Comparison of ENCODE assay signal across 31 mouse cellular contexts in genomic region chr11:6987995-6988394, GRCm38 (mm10).
DNase-seq lines count a peak whose midpoint lies in the region; ATAC-seq and TF ChIP-seq lines count a peak whose summit lies in the region.
"Had no signal": no experiment of that assay in that cellular context is flagged by ENCODE, and none has a peak within 500 bp of the region (broad histone marks: within the 10 kb centered on the region; RNA-seq: fewer than 3 reads in every experiment).

No protein-coding gene starts in this region.

- H3K4me2 ChIP-seq in midbrain, postnatal 0 days (ENCODE audit: low read depth, low read length, poor library complexity, severe bottlenecking) = no peak overlapping the region
- no peak overlapping the region for H3K4me2 ChIP-seq in midbrain, embryonic 16.5 days (ENCODE audit: low read length)
- H3K4me2 ChIP-seq: embryonic facial prominence, embryonic 13.5 days; heart, embryonic 13.5 days; hindbrain, embryonic 13.5 days; kidney, embryonic 15.5 days; limb, embryonic 13.5 days; liver, embryonic 11.5 days; neural tube, embryonic 13.5 days had no signal

- DNase-seq in cerebellum, postnatal 4 days (ENCODE audit: low spot score in 2 of 2) = no peak
- DNase-seq in heart, embryonic 10.5 days (ENCODE audit: low spot score) = peak; percentile 17
- DNase-seq in heart, postnatal 10 days = no peak
- peak; percentile 33 for DNase-seq in midbrain, postnatal 0 days (ENCODE audit: low spot score)
- DNase-seq in lung, postnatal 14 days = no peak
- no peak for DNase-seq in limb, embryonic 10.5 days (ENCODE audit: low spot score)
- DNase-seq: adrenal gland, adult 8-10 months; embryo, embryonic 11 days; gastrocnemius, adult 2 months; gastrocnemius, postnatal 36 days; heart, adult 2 months; heart, postnatal 14 days; kidney, adult 18-20 months; kidney, postnatal 25 days; lung, postnatal 4 days; thymus, adult 2 months; thymus, postnatal 36 days had no signal

- TF ChIP-seq CTCF in midbrain, postnatal 0 days (IDR thresholded peaks at IDR 0.05) = no peak

- no peaks in the 10 kb centered on the region for H3K9me3 ChIP-seq in heart, embryonic 10.5 days
- H3K9me3 ChIP-seq in midbrain, postnatal 0 days (ENCODE audit: low read length) = no peaks in the 10 kb centered on the region
- H3K9me3 ChIP-seq in midbrain, embryonic 16.5 days (replicated peaks; ENCODE audit: control insufficient read depth, low read length, poor library complexity, severe bottlenecking) = no peaks in the 10 kb centered on the region
- no peaks in the 10 kb centered on the region for H3K9me3 ChIP-seq in limb, embryonic 10.5 days (replicated peaks)
- H3K9me3 ChIP-seq: embryonic facial prominence, embryonic 13.5 days; heart, embryonic 13.5 days; hindbrain, embryonic 13.5 days; kidney, embryonic 15.5 days; limb, embryonic 13.5 days; neural tube, embryonic 13.5 days had no signal

- no peak overlapping the region for H3K4me3 ChIP-seq in heart, embryonic 10.5 days
- H3K4me3 ChIP-seq in midbrain, postnatal 0 days (ENCODE audit: low read depth, low read length) = no peak overlapping the region
- H3K4me3 ChIP-seq in midbrain, embryonic 16.5 days (ENCODE audit: low read depth, low read length) = no peak overlapping the region
- no peak overlapping the region for H3K4me3 ChIP-seq in limb, embryonic 10.5 days
- H3K4me3 ChIP-seq: embryonic facial prominence, embryonic 13.5 days; erythroblast, embryonic 14.5 days; gastrocnemius, adult 2 months; heart, adult 2 months; heart, embryonic 13.5 days; hindbrain, embryonic 13.5 days; kidney, embryonic 15.5 days; limb, embryonic 13.5 days; megakaryocyte, embryonic 14.5 days; neural tube, embryonic 13.5 days had no signal

- intact Hi-C loops in heart, postnatal 10 days (cut with DNase I) = no loop called here

- no peak overlapping the region for H3K27ac ChIP-seq in heart, embryonic 10.5 days
- H3K27ac ChIP-seq in midbrain, postnatal 0 days (ENCODE audit: low read depth, low read length) = no peak overlapping the region
- H3K27ac ChIP-seq in midbrain, embryonic 16.5 days (ENCODE audit: low read length) = no peak overlapping the region
- H3K27ac ChIP-seq in limb, embryonic 10.5 days = no peak overlapping the region
- H3K27ac ChIP-seq: embryonic facial prominence, embryonic 13.5 days; gastrocnemius, adult 2 months; heart, adult 2 months; heart, embryonic 13.5 days; hindbrain, embryonic 13.5 days; kidney, embryonic 15.5 days; limb, embryonic 13.5 days; neural tube, embryonic 13.5 days had no signal

- 65% methylated on average over 2 of the region's 2 CpGs for WGBS in heart, embryonic 10.5 days
- 40% methylated on average over 2 of the region's 2 CpGs for WGBS in midbrain, postnatal 0 days
- 35% methylated on average over 2 of the region's 2 CpGs for WGBS in midbrain, embryonic 16.5 days
- WGBS in limb, embryonic 10.5 days = 66% methylated on average over 2 of the region's 2 CpGs

- peak; percentile 58; the same call in 1 of the 2 replicates for ATAC-seq in cerebellum, adult (ENCODE audit: insufficient number of reproducible peaks, low FRiP score, low TSS enrichment)
- no peak for ATAC-seq in midbrain, postnatal 0 days (ENCODE audit: low FRiP score)
- ATAC-seq in midbrain, embryonic 16.5 days = no peak
- ATAC-seq: activated CD4-positive, CD25-positive, alpha-beta regulatory T cell, adult 4 months; forebrain, embryonic 16.5 days; inflammation-experienced regulatory T-cells, adult 6 months had no signal

- no peak overlapping the region for H3K9ac ChIP-seq in midbrain, postnatal 0 days (replicated peaks; ENCODE audit: low read length, poor library complexity, severe bottlenecking)
- no peak overlapping the region for H3K9ac ChIP-seq in midbrain, embryonic 16.5 days (ENCODE audit: low read depth, low read length)
- H3K9ac ChIP-seq: embryonic facial prominence, embryonic 13.5 days; heart, embryonic 13.5 days; hindbrain, embryonic 13.5 days; kidney, embryonic 15.5 days; limb, embryonic 13.5 days; neural tube, embryonic 13.5 days had no signal

- H3K36me3 ChIP-seq in heart, embryonic 10.5 days = no peaks in the 10 kb centered on the region
- H3K36me3 ChIP-seq in midbrain, postnatal 0 days (ENCODE audit: insufficient read depth, low read length) = no peaks in the 10 kb centered on the region
- H3K36me3 ChIP-seq in midbrain, embryonic 16.5 days (ENCODE audit: control insufficient read depth, insufficient read depth, low read length) = no peaks in the 10 kb centered on the region
- H3K36me3 ChIP-seq in limb, embryonic 10.5 days = no peaks in the 10 kb centered on the region
- H3K36me3 ChIP-seq: embryonic facial prominence, embryonic 13.5 days; heart, embryonic 13.5 days; hindbrain, embryonic 13.5 days; kidney, embryonic 15.5 days; limb, embryonic 13.5 days; neural tube, embryonic 13.5 days had no signal

- peaks cover 10% of the 10 kb centered on the region; the same call in 1 of the 2 replicates for H3K4me1 ChIP-seq in heart, embryonic 10.5 days
- H3K4me1 ChIP-seq in midbrain, postnatal 0 days (ENCODE audit: insufficient read depth, low read length) = no peaks in the 10 kb centered on the region
- peaks cover 3% of the 10 kb centered on the region; the same call in 1 of the 2 replicates for H3K4me1 ChIP-seq in midbrain, embryonic 16.5 days (ENCODE audit: control insufficient read depth, insufficient read depth, low read length)
- peaks cover 13% of the 10 kb centered on the region for H3K4me1 ChIP-seq in limb, embryonic 10.5 days
- H3K4me1 ChIP-seq: heart, embryonic 13.5 days; hindbrain, embryonic 13.5 days; limb, embryonic 13.5 days; megakaryocyte, embryonic 14.5 days had no signal

- no peaks in the 10 kb centered on the region for H3K27me3 ChIP-seq in heart, embryonic 10.5 days (ENCODE audit: insufficient read depth, poor library complexity, severe bottlenecking)
- H3K27me3 ChIP-seq in midbrain, postnatal 0 days (ENCODE audit: insufficient read depth, low read length) = no peaks in the 10 kb centered on the region
- no peaks in the 10 kb centered on the region for H3K27me3 ChIP-seq in midbrain, embryonic 16.5 days (ENCODE audit: control insufficient read depth, insufficient read depth, low read depth, low read length)
- no peaks in the 10 kb centered on the region for H3K27me3 ChIP-seq in limb, embryonic 10.5 days (ENCODE audit: low read depth, poor library complexity, severe bottlenecking)
- H3K27me3 ChIP-seq: embryonic facial prominence, embryonic 13.5 days; heart, embryonic 13.5 days; hindbrain, embryonic 13.5 days; kidney, embryonic 15.5 days; limb, embryonic 13.5 days; megakaryocyte, embryonic 14.5 days; neural tube, embryonic 13.5 days had no signal

Comparison
In these comparisons a context has a peak if more than half of its experiments do, and no peak if none do; other contexts are left out.
1. DNase-seq: peak in heart, embryonic 10.5 days (single experiment) and midbrain, postnatal 0 days (single experiment); none in cerebellum, postnatal 4 days (0 of 2), heart, postnatal 10 days (0 of 2), lung, postnatal 14 days (single experiment) and limb, embryonic 10.5 days (single experiment).